ENCODE assay signal across 8 mouse cellular contexts in the genomic region with DNA sequence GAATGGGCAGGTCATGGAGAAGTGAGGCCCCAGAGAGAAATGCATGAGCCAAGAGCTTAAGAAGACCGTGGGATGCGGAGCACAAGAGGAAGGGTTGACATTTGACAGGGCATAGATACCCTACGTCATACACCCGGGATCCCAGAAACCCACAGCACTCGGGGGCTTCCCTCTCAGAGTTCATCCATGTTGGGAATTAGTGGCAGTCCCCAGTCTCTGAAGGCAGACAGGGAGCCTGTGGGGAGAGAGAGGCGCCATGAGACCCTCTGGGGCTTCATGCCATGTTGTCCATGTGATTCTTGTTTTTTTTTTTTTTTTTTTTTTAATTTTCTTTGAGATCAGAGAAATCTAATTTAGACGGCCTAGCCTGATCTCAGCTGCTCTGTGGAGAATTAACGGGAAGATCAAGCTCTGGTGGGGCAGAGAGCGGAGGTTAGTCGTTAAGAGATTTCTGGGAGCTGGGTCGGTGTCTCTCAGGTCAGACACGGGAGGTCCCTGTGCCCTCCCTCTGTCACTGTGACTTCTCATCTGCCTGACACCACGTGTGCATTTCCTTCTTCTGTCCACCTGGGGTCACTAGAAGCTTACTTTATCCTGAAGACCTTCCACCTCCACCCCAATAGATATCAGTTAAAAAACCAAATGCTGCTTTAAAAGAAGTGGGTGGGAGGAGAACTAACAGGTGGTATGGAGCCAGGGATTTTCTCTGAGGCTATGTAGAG. TPM values are rescaled to one million over a fixed set of nuclear protein-coding genes. Genes with fewer than 3 reads are reported as not detected.
DNase-seq lines count a peak whose midpoint lies in the region; ATAC-seq and TF ChIP-seq lines count a peak whose summit lies in the region.

No protein-coding gene starts in this region.

- H3K27ac ChIP-seq in midbrain, postnatal 0 days (ENCODE audit: low read depth, low read length) = no peak overlapping the region
- no peak overlapping the region for H3K27ac ChIP-seq in midbrain, embryonic 15.5 days

- no peak overlapping the region for H3K9ac ChIP-seq in midbrain, postnatal 0 days (replicated peaks; ENCODE audit: low read length, poor library complexity, severe bottlenecking)
- no peak overlapping the region for H3K9ac ChIP-seq in midbrain, embryonic 15.5 days

- 49% methylated on average over 13 of the region's 13 CpGs for WGBS in midbrain, postnatal 0 days
- 47% methylated on average over 13 of the region's 13 CpGs for WGBS in midbrain, embryonic 15.5 days

- no peaks in the 10 kb centered on the region for H3K27me3 ChIP-seq in midbrain, postnatal 0 days (ENCODE audit: insufficient read depth, low read length)
- H3K27me3 ChIP-seq in midbrain, embryonic 15.5 days (replicated peaks) = no peaks in the 10 kb centered on the region

- no peak overlapping the region for H3K4me3 ChIP-seq in midbrain, postnatal 0 days (ENCODE audit: low read depth, low read length)
- H3K4me3 ChIP-seq in midbrain, embryonic 15.5 days = no peak overlapping the region

- H3K4me2 ChIP-seq in midbrain, postnatal 0 days (ENCODE audit: low read depth, low read length, poor library complexity, severe bottlenecking) = no peak overlapping the region
- no peak overlapping the region for H3K4me2 ChIP-seq in midbrain, embryonic 15.5 days

- TF ChIP-seq CTCF in midbrain, postnatal 0 days (IDR thresholded peaks at IDR 0.05) = peak; percentile 88

- no peaks in the 10 kb centered on the region for H3K4me1 ChIP-seq in midbrain, postnatal 0 days (ENCODE audit: insufficient read depth, low read length)
- H3K4me1 ChIP-seq in midbrain, embryonic 15.5 days = peaks cover 32% of the 10 kb centered on the region

- H3K9me3 ChIP-seq in midbrain, postnatal 0 days (ENCODE audit: low read length) = no peaks in the 10 kb centered on the region
- H3K9me3 ChIP-seq in midbrain, embryonic 15.5 days = no peaks in the 10 kb centered on the region

- no peak for ATAC-seq in midbrain, postnatal 0 days (ENCODE audit: low FRiP score)
- ATAC-seq in midbrain, embryonic 15.5 days (replicated peaks) = no peak
- peak; percentile 50; a peak in 2 of 4 replicates for ATAC-seq in hematopoietic stem cell, adult 5-6 weeks (replicated peaks in 1 of 2; ENCODE audit: insufficient read depth in 1 of 2, low FRiP score in 2 of 2, low TSS enrichment in 1 of 2, low read depth in 1 of 2, poor library complexity in 2 of 2, severe bottlenecking in 2 of 2)

- peak; percentile 37 to 53 for DNase-seq in frontal cortex, postnatal 36 days (ENCODE audit: low spot score in 2 of 2)
- no peak for DNase-seq in frontal cortex, postnatal 14 days (ENCODE audit: low spot score in 2 of 2)
- DNase-seq in midbrain, postnatal 0 days (ENCODE audit: low spot score) = peak; percentile 71
- DNase-seq in c-Kit-positive CD71-positive TER-119-positive erythroid progenitor cells, embryonic 14.5 days (ENCODE audit: low spot score) = peak; percentile 51
- DNase-seq in natural killer cell, adult 2 months (ENCODE audit: low spot score in 2 of 2) = peak; percentile 24 to 46
- no peak for DNase-seq in frontal cortex, postnatal 25 days (ENCODE audit: low spot score in 2 of 2)

- H3K36me3 ChIP-seq in midbrain, postnatal 0 days (ENCODE audit: insufficient read depth, low read length) = no peaks in the 10 kb centered on the region
- no peaks in the 10 kb centered on the region for H3K36me3 ChIP-seq in midbrain, embryonic 15.5 days (replicated peaks)

RNA-seq across cellular contexts. Expression of a gene that starts 40.1 kb away (rescaled TPM):
- 0.57 and 1.4 TPM in 2 replicates for total RNA-seq in midbrain, postnatal 0 days (2014; rRNA removed)
- polyA plus RNA-seq in midbrain, postnatal 0 days (2015; fragmentation: Nextera tagmentation; extraction: Ambion mirVana) = 3.1 and 3.5 TPM in 2 replicates
- 1.4 and 2.4 TPM in 2 replicates for polyA plus RNA-seq in midbrain, embryonic 15.5 days (2015; fragmentation: Nextera tagmentation; extraction: Ambion mirVana)
- not detected in 2 replicates for total RNA-seq in hematopoietic stem cell, adult 5-6 weeks (2017)

Comparison
In these comparisons a context has a peak if more than half of its experiments do, and no peak if none do; other contexts are left out.
1. DNase-seq: peak in frontal cortex, postnatal 36 days (2 of 2), midbrain, postnatal 0 days (single experiment), c-Kit-positive CD71-positive TER-119-positive erythroid progenitor cells, embryonic 14.5 days (single experiment) and natural killer cell, adult 2 months (2 of 2); none in frontal cortex, postnatal 14 days (0 of 2) and frontal cortex, postnatal 25 days (0 of 2).
2. ATAC-seq: peak in hematopoietic stem cell, adult 5-6 weeks (2 of 2); none in midbrain, postnatal 0 days (single experiment) and midbrain, embryonic 15.5 days (single experiment).